Mouse (Mus musculus) embryo, embryonic 11.5 days (tissue): Measurements from ENCODE around the gene Arhgef18.

Experiments
- DNase-seq: peaks from one replicate; pipeline ENCODE4 v3.0.0-alpha.2; 2012; ENCODE audit warnings: low read depth, low spot score

Gene Arhgef18

GRCm38 (mm10) chr8:3500235-3501090 lies 107.7 kb downstream of the Arhgef18 start, which contains the start of gene Mcoln1:
Mcoln1 (plus strand) TSS chr8:3500457.
- DNase-seq = peak; percentile 99

- DNase-seq = no peak
These were observed 109.4 kb downstream of the Arhgef18 start for GRCm38 (mm10) chr8:3502217-3502616.
